Mouse (Mus musculus) liver, embryonic 14.5 days (tissue): ENCODE results near the gene Gpha2.

Source experiments
- CTCF ChIP-seq: IDR thresholded peaks from 2 replicates; pipeline ENCODE4 v1.5.1; 2016; ENCODE audit warnings: antibody characterized with exemption, low read depth, control low read depth
- EP300 ChIP-seq: IDR thresholded peaks from 2 replicates; pipeline ENCODE4 v1.6.1; 2016; ENCODE audit warnings: antibody characterized with exemption, low read depth

GRCm38 (mm10) chr19:6226135-6226534 lies at the start of gene Gpha2:
- TF ChIP-seq CTCF (no peak), EP300 (no peak)
